Mouse (Mus musculus): ENCODE measurements around the gene Gal3st2c. TPM values are rescaled to one million over a fixed set of nuclear protein-coding genes. Genes with fewer than 3 reads are reported as not detected.
"Not testable (repeated sequence)": the region's sequence is repeated elsewhere in the genome, so short reads cannot be mapped to it uniquely, and the experiment has no call there.

The Gal3st2c gene
- polyA plus RNA-seq, 1 experiment from 2014 or later, result not detected

DNA sequence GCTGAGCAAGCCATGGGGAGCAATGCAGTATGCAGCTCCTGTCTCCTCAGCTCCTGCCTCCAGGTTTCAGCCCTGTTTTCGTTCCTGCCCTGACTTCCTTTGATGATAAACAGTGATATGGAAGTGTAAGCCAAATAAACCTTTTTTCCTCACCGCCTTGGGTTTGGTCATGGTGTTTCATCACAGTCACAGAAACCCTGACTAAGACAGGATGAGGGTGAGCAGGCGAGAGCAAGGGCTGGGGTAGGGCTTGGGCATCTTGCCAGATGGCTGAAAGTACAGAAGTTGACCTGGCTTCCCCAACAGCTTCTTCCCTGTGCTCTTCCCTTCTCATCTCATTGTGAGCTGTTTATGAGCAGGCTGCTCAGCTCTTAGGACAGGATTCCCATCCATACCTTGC, 65.7 kb downstream of the Gal3st2c start:
- Histone ChIP-seq H3K36me3 (ENCODE audit: control insufficient read depth, insufficient read depth, low read length) (no peaks in the 10 kb centered on the region), H3K27me3 (ENCODE audit: control insufficient read depth, insufficient read depth, low read depth, low read length) (no peaks in the 10 kb centered on the region), H3K4me1 (replicated peaks; ENCODE audit: control insufficient read depth, insufficient read depth, low read length) (no peaks in the 10 kb centered on the region), H3K4me2 (ENCODE audit: low read depth, low read length) (no peak overlapping the region), H3K27ac (ENCODE audit: low read length) (no peak overlapping the region), H3K9ac (ENCODE audit: low read length) (no peak overlapping the region), H3K9me3 (ENCODE audit: control insufficient read depth, low read length) (no peaks in the 10 kb centered on the region), H3K4me3 (ENCODE audit: low read length) (no peak overlapping the region)
- 20% methylated on average over 3 of the region's 3 CpGs for WGBS
- no peak for ATAC-seq (ENCODE audit: low read depth)

DNA sequence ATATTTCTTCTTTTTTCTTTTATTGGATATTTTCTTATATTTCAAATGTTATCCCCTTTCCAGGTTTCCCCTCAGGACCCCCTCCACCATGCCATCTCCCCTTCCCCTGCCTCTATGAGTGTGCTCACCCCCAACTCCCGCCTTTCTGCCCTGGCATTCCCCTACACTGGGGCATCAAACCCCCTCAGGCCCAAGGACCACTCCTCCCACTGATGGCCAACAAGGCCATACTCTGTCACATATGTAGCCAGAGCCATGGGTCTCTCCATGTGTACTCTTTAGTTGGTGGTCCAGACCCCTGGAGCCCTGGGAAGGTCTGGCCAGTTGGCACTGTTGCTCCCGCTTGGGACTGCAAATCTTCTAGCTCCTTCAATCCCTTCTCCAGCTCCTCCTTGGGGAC, 67.1 kb downstream of the Gal3st2c start:
- 88% methylated on average over 2 of the region's 2 CpGs for WGBS
- Histone ChIP-seq H3K4me2 (ENCODE audit: low read depth, low read length) (no peak overlapping the region), H3K9me3 (ENCODE audit: control insufficient read depth, low read length) (no peaks in the 10 kb centered on the region), H3K4me3 (ENCODE audit: low read length) (no peak overlapping the region), H3K9ac (ENCODE audit: low read length) (no peak overlapping the region), H3K36me3 (ENCODE audit: control insufficient read depth, insufficient read depth, low read length) (no peaks in the 10 kb centered on the region), H3K27me3 (ENCODE audit: control insufficient read depth, insufficient read depth, low read depth, low read length) (no peaks in the 10 kb centered on the region), H3K27ac (ENCODE audit: low read length) (no peak overlapping the region), H3K4me1 (replicated peaks; ENCODE audit: control insufficient read depth, insufficient read depth, low read length) (no peaks in the 10 kb centered on the region)
- no peak for ATAC-seq (ENCODE audit: low read depth)

DNA sequence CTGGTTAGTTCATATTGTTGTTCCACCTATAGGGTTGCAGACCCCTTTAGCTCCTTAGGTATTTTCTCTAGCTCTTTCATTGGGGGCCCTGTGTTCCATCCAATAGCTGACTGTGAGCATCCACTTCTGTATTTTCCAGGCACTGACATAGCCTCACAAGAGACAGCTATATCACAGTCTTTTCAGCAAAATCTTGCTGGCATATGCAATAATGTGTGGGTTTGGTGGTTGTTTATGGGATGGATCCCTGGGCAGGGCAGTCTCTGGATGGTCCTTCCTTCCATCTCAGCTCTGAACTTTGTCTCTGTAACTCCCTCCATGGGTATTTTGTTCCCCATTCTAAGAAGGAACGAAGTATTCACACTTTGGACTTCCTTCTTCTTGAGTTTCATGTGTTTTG, 68.0 kb downstream of the Gal3st2c start:
- H3K27me3 ChIP-seq (ENCODE audit: control insufficient read depth, insufficient read depth, low read depth, low read length); H3K9me3 ChIP-seq (ENCODE audit: control insufficient read depth, low read length); H3K4me1 ChIP-seq (replicated peaks; ENCODE audit: control insufficient read depth, insufficient read depth, low read length); H3K36me3 ChIP-seq (ENCODE audit: control insufficient read depth, insufficient read depth, low read length); H3K9ac ChIP-seq (ENCODE audit: low read length); H3K4me2 ChIP-seq (ENCODE audit: low read depth, low read length); H3K27ac ChIP-seq (ENCODE audit: low read length); H3K4me3 ChIP-seq (ENCODE audit: low read length); ATAC-seq (ENCODE audit: low read depth): not testable (repeated sequence)
- WGBS, result 72% methylated on average over 1 of the region's 1 CpGs

Other genes starting within 250 kb of the Gal3st2c start
- 72.1 and 80.3 TPM in 2 replicates for gene Atg4b, start 239.0 kb upstream of the Gal3st2c start, polyA plus RNA-seq (2015; fragmentation: Nextera tagmentation; extraction: Ambion mirVana)
- 47.2 and 49.7 TPM in 2 replicates for gene Thap4, start 235.6 kb upstream of the Gal3st2c start, polyA plus RNA-seq (2015; fragmentation: Nextera tagmentation; extraction: Ambion mirVana)
- 231 and 238 TPM in 2 replicates for gene Dtymk, start 188.6 kb upstream of the Gal3st2c start, polyA plus RNA-seq (2015; fragmentation: Nextera tagmentation; extraction: Ambion mirVana)
- 20.1 and 21.1 TPM in 2 replicates for gene Ing5, start 186.5 kb upstream of the Gal3st2c start, polyA plus RNA-seq (2015; fragmentation: Nextera tagmentation; extraction: Ambion mirVana)
- gene D2hgdh, start 165.6 kb upstream of the Gal3st2c start, polyA plus RNA-seq (2015; fragmentation: Nextera tagmentation; extraction: Ambion mirVana), result 15.4 and 17.2 TPM in 2 replicates
- 0.11 and 0.16 TPM in 2 replicates for gene Gal3st2, start 129.2 kb upstream of the Gal3st2c start, polyA plus RNA-seq (2015; fragmentation: Nextera tagmentation; extraction: Ambion mirVana)
- not detected in 2 replicates for gene Gal3st2b, start 72.2 kb upstream of the Gal3st2c start, polyA plus RNA-seq (2015; fragmentation: Nextera tagmentation; extraction: Ambion mirVana)
- gene Neu4, start 29.9 kb downstream of the Gal3st2c start, polyA plus RNA-seq (2015; fragmentation: Nextera tagmentation; extraction: Ambion mirVana), result not detected in 2 replicates
- gene Pdcd1, start 62.0 kb downstream of the Gal3st2c start, polyA plus RNA-seq (2015; fragmentation: Nextera tagmentation; extraction: Ambion mirVana), result 0.30 and 0.43 TPM in 2 replicates